Mouse (Mus musculus): ENCODE measurements around the gene Prr9.
A peak's percentile ranks its signal among the peaks of the same experiment; 100 is the strongest.

Gene Prr9

GRCm38 (mm10) chr3:92123847-92124246, at the start of gene Prr9:
Prr9 (minus strand) TSS chr3:92123947.
- no peaks in the 10 kb centered on the region for H3K36me3 ChIP-seq (ENCODE audit: control insufficient read depth, insufficient read depth, low read length, poor library complexity, severe bottlenecking)
- DNase-seq (ENCODE audit: low read depth, low spot score), result no peak
- no peaks in the 10 kb centered on the region for H3K27me3 ChIP-seq (ENCODE audit: control insufficient read depth, insufficient read depth, low read length, poor library complexity, severe bottlenecking)

GRCm38 (mm10) chr3:92169847-92170246, 46.1 kb upstream of the Prr9 start:
- H3K36me3 ChIP-seq (ENCODE audit: control insufficient read depth, insufficient read depth, low read length, poor library complexity, severe bottlenecking), result no peaks in the 10 kb centered on the region
- no peak for DNase-seq (ENCODE audit: low read depth, low spot score)
- no peaks in the 10 kb centered on the region for H3K27me3 ChIP-seq (ENCODE audit: control insufficient read depth, insufficient read depth, low read length, poor library complexity, severe bottlenecking)

GRCm38 (mm10) chr3:92153322-92153721, 29.6 kb upstream of the Prr9 start:
- Histone ChIP-seq H3K36me3 (ENCODE audit: control insufficient read depth, insufficient read depth, low read length, poor library complexity, severe bottlenecking) (no peaks in the 10 kb centered on the region), H3K27me3 (ENCODE audit: control insufficient read depth, insufficient read depth, low read length, poor library complexity, severe bottlenecking) (no peaks in the 10 kb centered on the region; the same call in 1 of the 2 replicates)
- peak; percentile 10 for DNase-seq (ENCODE audit: low read depth, low spot score)

- DNase-seq (ENCODE audit: low read depth, low spot score), result peak; percentile 28
- Histone ChIP-seq H3K27me3 (ENCODE audit: control insufficient read depth, insufficient read depth, low read length, poor library complexity, severe bottlenecking) (no peaks in the 10 kb centered on the region), H3K36me3 (ENCODE audit: control insufficient read depth, insufficient read depth, low read length, poor library complexity, severe bottlenecking) (no peaks in the 10 kb centered on the region)
These were observed 27.0 kb upstream of the Prr9 start for GRCm38 (mm10) chr3:92150631-92151277.

GRCm38 (mm10) chr3:92147913-92148312, 24.2 kb upstream of the Prr9 start:
- no peaks in the 10 kb centered on the region for H3K36me3 ChIP-seq (ENCODE audit: control insufficient read depth, insufficient read depth, low read length, poor library complexity, severe bottlenecking)
- H3K27me3 ChIP-seq (ENCODE audit: control insufficient read depth, insufficient read depth, low read length, poor library complexity, severe bottlenecking), result no peaks in the 10 kb centered on the region
- DNase-seq (ENCODE audit: low read depth, low spot score), result no peak

GRCm38 (mm10) chr3:92147420-92147819, 23.7 kb upstream of the Prr9 start:
- no peaks in the 10 kb centered on the region for H3K27me3 ChIP-seq (ENCODE audit: control insufficient read depth, insufficient read depth, low read length, poor library complexity, severe bottlenecking)
- no peaks in the 10 kb centered on the region for H3K36me3 ChIP-seq (ENCODE audit: control insufficient read depth, insufficient read depth, low read length, poor library complexity, severe bottlenecking)
- DNase-seq (ENCODE audit: low read depth, low spot score), result no peak

GRCm38 (mm10) chr3:92142644-92143043, 18.9 kb upstream of the Prr9 start, which contains the start of gene Lelp1:
Lelp1 (minus strand) TSS chr3:92142744.
- Histone ChIP-seq H3K36me3 (ENCODE audit: control insufficient read depth, insufficient read depth, low read length, poor library complexity, severe bottlenecking) (no peaks in the 10 kb centered on the region), H3K27me3 (ENCODE audit: control insufficient read depth, insufficient read depth, low read length, poor library complexity, severe bottlenecking) (no peaks in the 10 kb centered on the region)
- no peak for DNase-seq (ENCODE audit: low read depth, low spot score)

GRCm38 (mm10) chr3:92120902-92121301, 2.8 kb downstream of the Prr9 start:
- H3K27me3 ChIP-seq (ENCODE audit: control insufficient read depth, insufficient read depth, low read length, poor library complexity, severe bottlenecking), result no peaks in the 10 kb centered on the region
- H3K36me3 ChIP-seq (ENCODE audit: control insufficient read depth, insufficient read depth, low read length, poor library complexity, severe bottlenecking), result no peaks in the 10 kb centered on the region
- no peak for DNase-seq (ENCODE audit: low read depth, low spot score)

GRCm38 (mm10) chr3:92117930-92118329, 5.8 kb downstream of the Prr9 start:
- Histone ChIP-seq H3K36me3 (ENCODE audit: control insufficient read depth, insufficient read depth, low read length, poor library complexity, severe bottlenecking) (no peaks in the 10 kb centered on the region), H3K27me3 (ENCODE audit: control insufficient read depth, insufficient read depth, low read length, poor library complexity, severe bottlenecking) (no peaks in the 10 kb centered on the region)
- DNase-seq (ENCODE audit: low read depth, low spot score), result no peak

GRCm38 (mm10) chr3:92111526-92111925, 12.2 kb downstream of the Prr9 start:
- H3K36me3 ChIP-seq (ENCODE audit: control insufficient read depth, insufficient read depth, low read length, poor library complexity, severe bottlenecking), result no peaks in the 10 kb centered on the region
- DNase-seq (ENCODE audit: low read depth, low spot score), result no peak
- no peaks in the 10 kb centered on the region for H3K27me3 ChIP-seq (ENCODE audit: control insufficient read depth, insufficient read depth, low read length, poor library complexity, severe bottlenecking)

- Histone ChIP-seq H3K36me3 (ENCODE audit: control insufficient read depth, insufficient read depth, low read length, poor library complexity, severe bottlenecking) (no peaks in the 10 kb centered on the region), H3K27me3 (ENCODE audit: control insufficient read depth, insufficient read depth, low read length, poor library complexity, severe bottlenecking) (no peaks in the 10 kb centered on the region)
- DNase-seq (ENCODE audit: low read depth, low spot score), result no peak
These were observed 13.0 kb downstream of the Prr9 start for GRCm38 (mm10) chr3:92110790-92111189.

GRCm38 (mm10) chr3:92106582-92106981, 17.2 kb downstream of the Prr9 start:
- Histone ChIP-seq H3K27me3 (ENCODE audit: control insufficient read depth, insufficient read depth, low read length, poor library complexity, severe bottlenecking) (no peaks in the 10 kb centered on the region), H3K36me3 (ENCODE audit: control insufficient read depth, insufficient read depth, low read length, poor library complexity, severe bottlenecking) (no peaks in the 10 kb centered on the region)
- DNase-seq (ENCODE audit: low read depth, low spot score), result no peak

GRCm38 (mm10) chr3:92083042-92083441, 40.7 kb downstream of the Prr9 start, which contains the start of gene Lor:
Lor (minus strand) TSS chr3:92083142.
- H3K36me3 ChIP-seq (ENCODE audit: control insufficient read depth, insufficient read depth, low read length, poor library complexity, severe bottlenecking), result no peaks in the 10 kb centered on the region
- H3K27me3 ChIP-seq (ENCODE audit: control insufficient read depth, insufficient read depth, low read length, poor library complexity, severe bottlenecking), result no peaks in the 10 kb centered on the region
- no peak for DNase-seq (ENCODE audit: low read depth, low spot score)

- DNase-seq (ENCODE audit: low read depth, low spot score), result no peak
- H3K27me3 ChIP-seq (ENCODE audit: control insufficient read depth, insufficient read depth, low read length, poor library complexity, severe bottlenecking), result no peaks in the 10 kb centered on the region
- no peaks in the 10 kb centered on the region for H3K36me3 ChIP-seq (ENCODE audit: control insufficient read depth, insufficient read depth, low read length, poor library complexity, severe bottlenecking)
These were observed 42.3 kb downstream of the Prr9 start for GRCm38 (mm10) chr3:92081285-92081931.

- peak; percentile 6 for DNase-seq (ENCODE audit: low read depth, low spot score)
- Histone ChIP-seq H3K27me3 (ENCODE audit: control insufficient read depth, insufficient read depth, low read length, poor library complexity, severe bottlenecking) (no peaks in the 10 kb centered on the region), H3K36me3 (ENCODE audit: control insufficient read depth, insufficient read depth, low read length, poor library complexity, severe bottlenecking) (no peaks in the 10 kb centered on the region)
These were observed 43.1 kb downstream of the Prr9 start for GRCm38 (mm10) chr3:92080462-92081284.
